Mouse (Mus musculus) lung, adult 2 months (tissue): ENCODE data around the gene Zfand6. TPM values are rescaled to one million over a fixed set of nuclear protein-coding genes. Genes with fewer than 3 reads are reported as not detected.

Experiments used
- DNase-seq: peaks from one replicate; pipeline ENCODE4 v3.0.0; 2022
- H3K4me1 ChIP-seq: fragments of 200-500 bp; 2 replicates; pipeline ENCODE4 v1.6.1; 2011; ENCODE audit warnings: low read length; ENCODE audit not compliant: control insufficient read depth, insufficient read depth
- H3K4me3 ChIP-seq: fragments of 200-500 bp; replicated peaks from 2 replicates; pipeline ENCODE3; 2011; ENCODE audit warnings: low read depth, mild to moderate bottlenecking, control low read depth, low read length; ENCODE audit errors: extremely low read depth
- CTCF ChIP-seq: fragments of 200-500 bp; IDR thresholded peaks from 2 replicates; pipeline ENCODE4 v1.5.1; 2011; ENCODE audit warnings: mild to moderate bottlenecking, low read length, control low read depth; ENCODE audit not compliant: insufficient read depth
- POLR2A ChIP-seq: fragments of 200-500 bp; IDR thresholded peaks from 2 replicates; pipeline ENCODE4 v1.6.1; 2011; ENCODE audit warnings: low read depth, mild to moderate bottlenecking, control low read depth, low read length, borderline replicate concordance; ENCODE audit errors: extremely low read depth
- WGBS: fragments of 180-500 bp; shearing (Covaris S2); methylation state at CpG from one replicate; pipeline ENCODE4 v1.1.7; 2018; 5-methylcytosine and 5-hydroxymethylcytosine counted together
- polyA plus RNA-seq: library from polyadenylated mRNA; depleted of rRNA; stranded (reverse); fragments of >200 nt; gene quantifications from 2 replicates; pipeline ENCODE4 v1.2.3, GENCODE M21; 2012; rRNA removed

Zfand6 gene
- polyA plus RNA-seq: 30.1 and 45.7 TPM in 2 replicates

GRCm38 (mm10) chr7:84689251-84690100, at the start of gene Zfand6:
Zfand6 (minus strand) TSS chr7:84689959.
- under 1% methylated on average over 67 of the region's 87 CpGs for WGBS
- peak within 1 kb of the TSS; percentile 80 for H3K4me3 ChIP-seq
- peak; percentile 97 for DNase-seq
- TF ChIP-seq CTCF (no peak), POLR2A (peak; percentile 58; the same call in 1 of the 2 replicates)
- H3K4me1 ChIP-seq: peaks cover 15% of the 10 kb centered on the region

- DNase-seq: no peak
- Histone ChIP-seq H3K4me1 (no peaks in the 10 kb centered on the region), H3K4me3 (no peak overlapping the region)
- TF ChIP-seq CTCF (no peak), POLR2A (no peak)
- 74% methylated on average over 2 of the region's 2 CpGs for WGBS
Measured at GRCm38 (mm10) chr7:84736803-84737202, 47.0 kb upstream of the Zfand6 start.

- Histone ChIP-seq H3K4me1 (no peaks in the 10 kb centered on the region), H3K4me3 (no peak overlapping the region)
- TF ChIP-seq CTCF (no peak), POLR2A (no peak)
- WGBS: 30% methylated on average over 1 of the region's 1 CpGs
- DNase-seq: no peak
Measured at GRCm38 (mm10) chr7:84733038-84733437, 43.3 kb upstream of the Zfand6 start.

GRCm38 (mm10) chr7:84732052-84732451, 42.3 kb upstream of the Zfand6 start:
- DNase-seq: no peak
- no peak overlapping the region for H3K4me3 ChIP-seq
- TF ChIP-seq CTCF (no peak), POLR2A (no peak)
- WGBS: 96% methylated on average over 1 of the region's 1 CpGs
- no peaks in the 10 kb centered on the region for H3K4me1 ChIP-seq

- DNase-seq: peak; percentile 29
- TF ChIP-seq CTCF (no peak), POLR2A (no peak)
- 59% methylated on average over 3 of the region's 3 CpGs for WGBS
- Histone ChIP-seq H3K4me1 (no peaks in the 10 kb centered on the region), H3K4me3 (no peak overlapping the region)
Measured at GRCm38 (mm10) chr7:84731076-84731475, 41.3 kb upstream of the Zfand6 start.

GRCm38 (mm10) chr7:84722804-84723459, 33.2 kb upstream of the Zfand6 start:
- no peak overlapping the region for H3K4me3 ChIP-seq
- TF ChIP-seq POLR2A: no peak
- TF ChIP-seq CTCF: no peak
- WGBS: 54% methylated on average over 7 of the region's 7 CpGs
- H3K4me1 ChIP-seq: no peaks in the 10 kb centered on the region
- DNase-seq: no peak

GRCm38 (mm10) chr7:84710287-84710958, 20.7 kb upstream of the Zfand6 start:
- no peak for DNase-seq
- TF ChIP-seq CTCF: no peak
- no peak for TF ChIP-seq POLR2A
- H3K4me1 ChIP-seq: no peaks in the 10 kb centered on the region
- no peak overlapping the region for H3K4me3 ChIP-seq

- no peak for DNase-seq
- WGBS: 79% methylated on average over 3 of the region's 3 CpGs
- Histone ChIP-seq H3K4me3 (no peak overlapping the region), H3K4me1 (no peaks in the 10 kb centered on the region)
- no peak for TF ChIP-seq CTCF
- TF ChIP-seq POLR2A: no peak
Measured at GRCm38 (mm10) chr7:84706877-84707276, 17.1 kb upstream of the Zfand6 start.

GRCm38 (mm10) chr7:84690101-84690509, 346 bp upstream of the Zfand6 start:
- peak overlapping the region; percentile 80 for H3K4me3 ChIP-seq
- peak; percentile 23; the same call in 1 of the 2 replicates for TF ChIP-seq POLR2A
- no peak for TF ChIP-seq CTCF
- WGBS: 5% methylated on average over 19 of the region's 19 CpGs
- no peak for DNase-seq
- peaks cover 12% of the 10 kb centered on the region for H3K4me1 ChIP-seq
